Mouse (Mus musculus) regulatory T cell (primary cell): ENCODE measurements around the gene Tmem233.

Experiments used
- in situ Hi-C: fragments of 300-600 bp; cut with MboI, MseI; formaldehyde crosslinking; loops from one replicate; pipeline ENCODE4 v1.15.1; 2025; ENCODE audit warnings: high pct_unique_total_duplicates

The Tmem233 gene

GRCm38 (mm10) chr5:116006324-116007099, 76.5 kb downstream of the Tmem233 start:
- in situ Hi-C loops, result no loop called here

GRCm38 (mm10) chr5:116004271-116004670, 78.8 kb downstream of the Tmem233 start:
- in situ Hi-C loops, result no loop called here

GRCm38 (mm10) chr5:116003825-116004224, 79.2 kb downstream of the Tmem233 start:
- in situ Hi-C loops, result no loop called here

- in situ Hi-C loops, result no loop called here
Measured at GRCm38 (mm10) chr5:116003154-116003553, 79.9 kb downstream of the Tmem233 start.

- in situ Hi-C loops, result no loop called here
Measured at GRCm38 (mm10) chr5:115997376-115997775, 85.7 kb downstream of the Tmem233 start.

GRCm38 (mm10) chr5:115994101-115994500, 88.9 kb downstream of the Tmem233 start:
- in situ Hi-C loops, result no loop called here

- in situ Hi-C loops, result no loop called here
Measured at GRCm38 (mm10) chr5:115991717-115992116, 91.3 kb downstream of the Tmem233 start.
